Mouse (Mus musculus) frontal cortex, postnatal 25 days (tissue): ENCODE data around the gene Cwc27.

Experiments used
- DNase-seq, 2 experiments: peaks; one replicate each; pipeline ENCODE4 v3.0.0; 2022; ENCODE audit warnings: low spot score in 2 of 2

The Cwc27 gene

GRCm38 (mm10) chr13:104611296-104611695, 205.6 kb downstream of the Cwc27 start:
- DNase-seq: no peak

GRCm38 (mm10) chr13:104610210-104611111, 206.5 kb downstream of the Cwc27 start:
- DNase-seq: no peak

GRCm38 (mm10) chr13:104608516-104608915, 208.4 kb downstream of the Cwc27 start:
- no peak for DNase-seq

GRCm38 (mm10) chr13:104606786-104607580, 210.0 kb downstream of the Cwc27 start:
- no peak for DNase-seq

- no peak for DNase-seq
Measured at GRCm38 (mm10) chr13:104605111-104605510, 211.8 kb downstream of the Cwc27 start.

- no peak for DNase-seq
Measured at GRCm38 (mm10) chr13:104602197-104602596, 214.7 kb downstream of the Cwc27 start.

GRCm38 (mm10) chr13:104601783-104602182, 215.2 kb downstream of the Cwc27 start:
- DNase-seq: no peak

- DNase-seq: no peak
Measured at GRCm38 (mm10) chr13:104596199-104596598, 220.7 kb downstream of the Cwc27 start.

- DNase-seq: no peak
Measured at GRCm38 (mm10) chr13:104594820-104595351, 222.1 kb downstream of the Cwc27 start.

- DNase-seq: no peak
Measured at GRCm38 (mm10) chr13:104590931-104591330, 226.0 kb downstream of the Cwc27 start.

- no peak for DNase-seq
Measured at GRCm38 (mm10) chr13:104590097-104590607, 226.8 kb downstream of the Cwc27 start.

GRCm38 (mm10) chr13:104588383-104588782, 228.6 kb downstream of the Cwc27 start:
- DNase-seq: no peak
